Mouse (Mus musculus): ENCODE results near the gene Satl1.
"Not testable (repeated sequence)": the region's sequence is repeated elsewhere in the genome, so short reads cannot be mapped to it uniquely, and the experiment has no call there.

Gene Satl1

DNA sequence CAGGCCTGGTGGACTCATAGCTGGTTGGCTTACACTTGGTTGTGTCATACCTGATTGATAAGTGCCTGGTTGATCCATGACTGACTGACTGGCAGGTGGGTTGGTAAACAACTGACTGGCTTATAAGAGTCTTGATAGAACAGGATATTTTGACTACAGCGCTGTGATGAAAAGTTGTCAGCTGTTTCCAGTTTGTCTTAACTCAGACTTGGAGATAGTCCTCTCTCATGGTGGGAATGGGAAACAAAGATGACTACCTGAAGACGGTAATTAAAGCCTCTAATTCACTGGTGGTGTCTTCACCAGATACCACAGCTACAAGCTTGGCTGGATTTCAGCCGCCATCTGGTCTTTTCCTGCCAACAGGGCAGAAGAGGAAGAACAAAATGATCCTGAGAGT is at the start of gene Satl1:
Gene Satl1 (minus strand): TSS at position 101 of the 400 bp plus-strand sequence.
- DNase-seq (ENCODE audit: low spot score): no peak

DNA sequence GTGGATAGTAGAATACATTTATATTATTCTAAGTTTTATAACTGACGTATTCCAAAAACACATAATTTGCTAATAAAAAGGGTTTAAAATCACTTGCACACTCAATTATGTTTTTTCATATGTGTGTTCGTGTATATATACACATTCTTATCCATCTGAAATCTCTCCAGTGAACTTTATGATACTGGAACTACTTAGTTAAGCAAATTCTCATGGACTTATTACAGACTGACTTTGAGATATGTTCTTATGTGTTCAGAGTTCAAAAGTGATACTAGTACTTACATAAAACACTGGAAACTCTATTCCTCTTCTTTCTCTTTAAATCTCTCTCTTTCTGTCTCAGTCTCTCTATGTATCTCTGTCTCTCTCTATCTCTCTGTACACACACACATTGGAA is 31.5 kb upstream of the Satl1 start:
- no peak for DNase-seq (ENCODE audit: low spot score)

DNA sequence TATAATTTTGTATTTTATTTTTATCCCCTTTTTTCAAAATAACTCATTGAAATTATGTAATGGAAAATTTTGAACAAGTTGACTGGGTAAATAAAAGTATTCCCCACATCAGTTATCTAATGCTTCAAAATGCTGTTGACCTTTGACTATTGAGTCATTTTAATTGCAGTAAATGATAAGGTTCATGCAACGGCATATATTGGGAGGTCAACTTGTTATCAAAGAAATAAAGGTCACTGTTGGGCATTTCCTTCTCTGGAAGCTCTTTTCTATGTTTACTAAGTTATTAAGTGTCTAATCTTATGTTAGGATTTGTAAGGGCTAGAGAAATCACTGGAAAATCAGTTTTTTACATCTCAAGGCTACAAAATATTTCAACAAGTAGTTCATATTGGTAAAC is 31.0 kb upstream of the Satl1 start:
- DNase-seq (ENCODE audit: low spot score): no peak

DNA sequence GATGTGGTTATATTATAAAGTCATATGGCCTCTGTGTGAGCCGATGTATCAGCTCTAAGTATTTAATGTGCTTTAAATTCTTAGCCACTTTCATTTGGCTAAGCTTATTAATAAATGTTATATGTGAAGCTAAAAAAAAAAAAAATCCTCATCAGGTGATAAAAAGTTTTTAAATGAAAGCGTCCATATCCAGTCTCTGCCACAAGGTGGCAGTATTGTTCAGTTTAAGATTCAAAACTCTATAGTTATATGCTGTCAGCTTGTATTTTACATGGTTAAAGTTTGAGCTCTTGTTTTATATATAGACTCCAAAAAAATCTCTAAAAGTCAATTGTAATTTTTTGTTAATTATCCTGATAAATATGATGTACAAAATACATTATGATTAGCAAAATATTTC is 16.4 kb upstream of the Satl1 start:
- not testable (repeated sequence) for DNase-seq (ENCODE audit: low spot score)

DNA sequence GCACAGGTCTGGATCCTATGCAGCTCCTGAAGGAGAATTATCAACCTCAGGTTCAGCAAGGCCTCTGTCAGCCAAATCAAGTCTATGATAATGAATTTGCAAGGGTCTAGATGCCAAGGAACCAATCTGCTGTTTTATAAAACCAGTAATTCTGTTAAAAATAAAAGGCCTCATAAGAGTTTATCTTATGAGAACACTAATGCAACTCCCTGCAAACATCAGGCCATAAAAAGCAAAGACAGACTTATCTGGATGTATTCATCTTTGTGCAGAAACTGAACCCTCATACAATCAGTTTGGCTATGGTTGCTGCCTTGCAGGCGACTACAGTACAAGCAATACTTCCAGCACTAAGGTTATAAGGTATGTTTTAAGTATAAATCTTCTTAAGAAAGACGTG is 5.7 kb upstream of the Satl1 start:
- DNase-seq (ENCODE audit: low spot score): no peak

DNA sequence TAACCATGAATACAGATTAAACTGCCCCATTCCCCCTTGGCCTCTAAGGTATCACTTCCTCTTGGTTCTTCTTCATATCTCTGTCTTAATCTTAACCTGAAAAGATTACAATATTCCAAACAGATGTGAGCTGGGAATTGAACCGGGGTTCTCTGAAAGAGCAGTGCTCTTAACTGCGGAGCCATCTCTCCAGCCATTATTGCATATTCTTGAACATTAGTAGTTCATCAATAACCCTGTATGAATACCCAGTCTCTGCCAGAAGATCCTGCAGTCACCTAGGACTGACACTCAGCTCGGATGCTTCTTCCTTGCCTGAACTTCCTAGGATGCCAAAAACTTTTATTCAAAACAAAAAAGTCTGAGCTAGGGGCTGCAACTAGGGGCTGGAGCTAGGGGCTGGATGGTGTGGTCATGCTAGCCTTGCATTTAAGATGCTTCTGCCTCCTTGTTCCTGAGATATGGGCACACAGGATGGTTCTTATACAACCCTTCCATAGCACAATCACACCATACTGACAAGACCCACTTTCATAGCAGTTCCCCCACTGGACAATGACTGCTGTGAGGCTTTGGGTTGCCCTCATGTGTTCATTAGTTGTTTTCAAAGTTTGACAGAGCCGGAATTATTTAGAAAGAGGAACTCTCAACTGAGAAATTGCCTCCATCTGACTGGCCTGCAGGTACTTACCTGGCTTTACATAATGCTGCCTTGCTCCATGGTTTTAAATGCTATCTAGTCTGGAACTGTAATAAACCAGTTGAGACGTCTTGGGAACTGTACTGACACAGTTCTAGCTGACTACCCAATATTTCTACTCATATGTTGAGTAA is 35.8 kb downstream of the Satl1 start:
- DNase-seq (ENCODE audit: low spot score): peak; percentile 21

DNA sequence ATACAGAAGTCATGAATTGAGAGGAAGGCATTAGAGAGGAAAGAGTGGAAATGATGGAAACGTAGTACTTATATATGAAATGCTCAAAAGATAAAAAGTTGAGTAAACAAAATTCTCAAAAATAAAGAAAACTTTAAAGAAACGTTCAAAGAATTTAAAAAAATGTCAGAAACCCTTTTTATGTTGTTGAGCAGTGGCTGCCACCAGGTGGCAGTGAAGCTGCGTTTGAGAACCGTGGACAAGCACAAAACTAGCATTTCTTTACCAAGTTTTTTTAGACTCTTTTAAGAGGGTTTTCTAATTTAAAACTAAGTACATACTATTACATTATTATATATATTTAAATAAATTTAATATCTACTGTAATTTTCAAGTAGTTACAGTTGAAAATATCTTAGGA is 38.2 kb downstream of the Satl1 start:
- no peak for DNase-seq (ENCODE audit: low spot score)

DNA sequence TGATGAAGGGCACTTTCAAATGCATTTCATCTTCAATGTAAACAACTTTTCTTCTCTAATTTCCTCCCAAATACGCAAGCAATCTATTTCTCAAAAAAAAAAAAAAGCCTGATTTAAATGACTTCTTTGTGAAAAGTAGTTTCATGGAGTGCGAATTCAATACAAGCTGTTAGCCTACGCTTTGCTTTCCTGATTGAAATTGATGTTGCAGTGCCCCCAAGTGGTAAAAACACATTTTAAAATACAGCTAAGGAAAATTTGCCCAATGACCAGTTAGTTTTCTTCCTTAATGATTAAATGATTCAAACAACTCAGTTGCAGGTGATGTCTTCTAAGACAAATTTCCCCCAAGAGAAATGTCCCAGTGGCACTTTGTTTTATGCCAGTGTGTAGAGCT is 58.2 kb downstream of the Satl1 start:
- no peak for DNase-seq (ENCODE audit: low spot score)

DNA sequence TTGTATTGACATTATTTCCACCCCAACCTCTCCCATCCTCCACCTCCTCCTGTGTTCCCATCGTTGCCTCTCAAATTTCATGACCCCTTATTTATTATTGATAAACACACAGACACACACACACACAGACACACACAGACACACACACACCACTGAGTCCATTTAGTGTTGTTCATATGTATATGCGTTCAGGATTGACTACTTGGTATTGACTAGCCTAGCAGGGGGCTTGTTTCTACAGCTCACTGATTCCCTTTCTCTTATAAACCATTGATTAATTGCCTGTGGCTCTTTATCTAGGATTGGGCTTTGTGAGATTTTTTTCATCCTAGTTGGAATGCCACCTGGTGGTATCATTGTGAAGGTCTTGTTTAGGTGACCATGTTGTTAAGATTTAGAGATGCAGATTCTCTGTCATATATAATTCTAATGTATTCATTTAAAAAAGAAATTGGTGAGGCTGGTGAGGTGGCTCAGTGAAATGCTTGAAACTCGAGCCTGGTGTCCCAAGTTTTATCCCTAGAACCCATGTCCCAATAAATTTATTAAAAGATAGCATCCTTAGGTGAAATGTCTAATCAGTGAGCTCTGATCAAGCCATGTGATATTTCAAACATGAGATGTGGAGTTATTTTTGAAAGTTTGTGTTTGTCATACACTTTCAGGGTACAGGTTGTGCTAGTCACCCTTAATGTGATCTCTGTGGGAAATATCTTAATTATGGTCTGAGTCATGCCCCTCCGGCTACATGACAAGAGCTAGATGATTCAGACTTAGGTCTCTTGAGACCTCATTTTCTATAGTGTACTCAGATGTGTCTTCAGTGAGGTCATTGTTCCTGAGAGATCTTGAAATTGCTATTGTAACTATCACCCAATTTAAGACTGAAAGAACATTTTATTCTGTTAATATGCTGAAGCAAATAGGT is 58.8 kb downstream of the Satl1 start:
- DNase-seq (ENCODE audit: low spot score): no peak

DNA sequence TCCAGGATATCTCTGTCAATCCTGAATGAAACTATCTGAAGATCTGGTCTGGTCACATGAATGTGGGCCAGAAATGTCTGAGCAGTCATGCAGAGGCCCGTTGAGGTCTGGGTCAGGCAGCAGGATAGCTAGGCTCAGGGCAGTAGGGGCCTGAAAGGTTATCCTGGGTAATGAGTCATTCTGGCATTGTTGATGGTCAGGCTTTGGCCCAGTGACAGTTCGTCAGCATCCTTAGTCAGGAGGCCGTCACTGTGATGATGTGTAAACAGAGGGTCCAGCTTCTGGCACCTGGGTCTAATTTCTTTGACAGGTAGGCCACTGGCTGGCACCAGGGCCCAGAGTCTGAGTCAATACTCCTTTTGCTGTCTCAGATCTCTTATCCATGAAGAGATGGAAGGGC is 67.1 kb downstream of the Satl1 start:
- no peak for DNase-seq (ENCODE audit: low spot score)

All from urinary bladder, postnatal 25 days (tissue).